Mouse (Mus musculus) megakaryocyte, adult 5-6 weeks (primary cell): ENCODE results near the gene Kat6b. TPM values are rescaled to one million over a fixed set of nuclear protein-coding genes. Genes with fewer than 3 reads are reported as not detected.

Experiments
- ATAC-seq: 2 replicates; pipeline ENCODE4 v1.8.0; 2016; ENCODE audit warnings: mild to moderate bottlenecking, inconsistent platforms; ENCODE audit not compliant: poor library complexity, severe bottlenecking
- total RNA-seq, 2 experiments: library from RNA; stranded (forward) in 1 of 2; stranded (reverse) in 1 of 2; fragments of 153-499, 151-499 nt in 1 of 2; fragments of 221-1000, 200-1000 nt in 1 of 2; gene quantifications; 2 replicates each; pipeline versions ENCODE4 v1.2.3 to v1.2.4; 2015 to 2017

Kat6b gene
- total RNA-seq, 2 experiments from 2014 or later: 6.1 to 12.9 TPM

GRCm38 (mm10) chr14:21558440-21559131 is 77.4 kb downstream of the Kat6b start:
- ATAC-seq: no peak

GRCm38 (mm10) chr14:21559447-21559846 is 78.2 kb downstream of the Kat6b start:
- peak; percentile 27; the same call in 1 of the 2 replicates for ATAC-seq

GRCm38 (mm10) chr14:21560481-21561209 is 79.4 kb downstream of the Kat6b start:
- ATAC-seq: no peak

- no peak for ATAC-seq
Measured at GRCm38 (mm10) chr14:21561396-21562065, 80.3 kb downstream of the Kat6b start.

- no peak for ATAC-seq
Measured at GRCm38 (mm10) chr14:21563584-21564118, 82.4 kb downstream of the Kat6b start.

GRCm38 (mm10) chr14:21565541-21566353 is 84.5 kb downstream of the Kat6b start:
- no peak for ATAC-seq

- ATAC-seq: no peak
Measured at GRCm38 (mm10) chr14:21567293-21567984, 86.2 kb downstream of the Kat6b start.

GRCm38 (mm10) chr14:21568821-21569220 is 87.6 kb downstream of the Kat6b start:
- no peak for ATAC-seq

- ATAC-seq: peak; percentile 62
Measured at GRCm38 (mm10) chr14:21574686-21575309, 93.6 kb downstream of the Kat6b start.

- no peak for ATAC-seq
Measured at GRCm38 (mm10) chr14:21576867-21577266, 95.6 kb downstream of the Kat6b start.

- no peak for ATAC-seq
Measured at GRCm38 (mm10) chr14:21581198-21581597, 100.0 kb downstream of the Kat6b start.

- no peak for ATAC-seq
Measured at GRCm38 (mm10) chr14:21582301-21582700, 101.1 kb downstream of the Kat6b start.

- ATAC-seq: no peak
Measured at GRCm38 (mm10) chr14:21583051-21583450, 101.8 kb downstream of the Kat6b start.

GRCm38 (mm10) chr14:21583868-21584267 is 102.6 kb downstream of the Kat6b start:
- no peak for ATAC-seq

GRCm38 (mm10) chr14:21584468-21585135 is 103.4 kb downstream of the Kat6b start:
- ATAC-seq: no peak

- ATAC-seq: no peak
Measured at GRCm38 (mm10) chr14:21585491-21586251, 104.4 kb downstream of the Kat6b start.

- no peak for ATAC-seq
Measured at GRCm38 (mm10) chr14:21586481-21587118, 105.4 kb downstream of the Kat6b start.

- no peak for ATAC-seq
Measured at GRCm38 (mm10) chr14:21587931-21588330, 106.7 kb downstream of the Kat6b start.
